Mouse (Mus musculus) CD8-positive naive resting alpha-beta T cell, adult 2 months (primary cell): ENCODE measurements around the gene Tvp23b.

ENCODE experiments used
- DNase-seq, 2 experiments: peaks; one replicate each; pipeline ENCODE4 v3.0.0; 2022; ENCODE audit warnings: low read depth in 2 of 2, low spot score in 2 of 2

The Tvp23b gene

GRCm38 (mm10) chr11:62879220-62880048, at the start of gene Tvp23b:
Gene Tvp23b (plus strand): TSS chr11:62879455.
- peak; percentile 97 to 99 for DNase-seq

GRCm38 (mm10) chr11:62830387-62830786, 48.9 kb upstream of the Tvp23b start:
- no peak for DNase-seq

GRCm38 (mm10) chr11:62831906-62832305, 47.3 kb upstream of the Tvp23b start:
- DNase-seq, result no peak

- DNase-seq, result no peak
These were observed 34.7 kb upstream of the Tvp23b start for GRCm38 (mm10) chr11:62844562-62844961.

- no peak for DNase-seq
These were observed 33.5 kb upstream of the Tvp23b start for GRCm38 (mm10) chr11:62845730-62846129.

- DNase-seq, result peak in 1 of 2 experiments; percentile 37
These were observed 32.1 kb upstream of the Tvp23b start, which contains the start of gene Fbxw10 for GRCm38 (mm10) chr11:62846961-62847654. Gene Fbxw10 (plus strand): TSS chr11:62847069.

- no peak for DNase-seq
These were observed 31.5 kb upstream of the Tvp23b start for GRCm38 (mm10) chr11:62847655-62848191.

- no peak for DNase-seq
These were observed 31.0 kb upstream of the Tvp23b start for GRCm38 (mm10) chr11:62848301-62848700.

- no peak for DNase-seq
These were observed 28.1 kb upstream of the Tvp23b start for GRCm38 (mm10) chr11:62851199-62851598.

GRCm38 (mm10) chr11:62853334-62853733, 25.9 kb upstream of the Tvp23b start:
- DNase-seq, result no peak

GRCm38 (mm10) chr11:62865562-62865961, 13.7 kb upstream of the Tvp23b start:
- DNase-seq, result no peak

- no peak for DNase-seq
These were observed 12.6 kb upstream of the Tvp23b start for GRCm38 (mm10) chr11:62866685-62867084.

- DNase-seq, result no peak
These were observed 10.1 kb upstream of the Tvp23b start for GRCm38 (mm10) chr11:62869201-62869600.

GRCm38 (mm10) chr11:62869715-62870371, 9.4 kb upstream of the Tvp23b start:
- no peak for DNase-seq

GRCm38 (mm10) chr11:62873479-62873878, 5.8 kb upstream of the Tvp23b start:
- DNase-seq, result no peak

- DNase-seq, result no peak
These were observed 3.6 kb upstream of the Tvp23b start for GRCm38 (mm10) chr11:62875696-62876095.

- DNase-seq, result no peak
These were observed 2.8 kb upstream of the Tvp23b start for GRCm38 (mm10) chr11:62876445-62876844.

- DNase-seq, result no peak
These were observed 1.9 kb upstream of the Tvp23b start for GRCm38 (mm10) chr11:62877391-62877790.

- no peak for DNase-seq
These were observed 527 bp upstream of the Tvp23b start for GRCm38 (mm10) chr11:62878728-62879127.

GRCm38 (mm10) chr11:62883407-62883806, 4.2 kb downstream of the Tvp23b start:
- no peak for DNase-seq

- no peak for DNase-seq
These were observed 6.1 kb downstream of the Tvp23b start for GRCm38 (mm10) chr11:62885323-62885722.
